ENCODE assay signal across 23 mouse cellular contexts in the genomic region with DNA sequence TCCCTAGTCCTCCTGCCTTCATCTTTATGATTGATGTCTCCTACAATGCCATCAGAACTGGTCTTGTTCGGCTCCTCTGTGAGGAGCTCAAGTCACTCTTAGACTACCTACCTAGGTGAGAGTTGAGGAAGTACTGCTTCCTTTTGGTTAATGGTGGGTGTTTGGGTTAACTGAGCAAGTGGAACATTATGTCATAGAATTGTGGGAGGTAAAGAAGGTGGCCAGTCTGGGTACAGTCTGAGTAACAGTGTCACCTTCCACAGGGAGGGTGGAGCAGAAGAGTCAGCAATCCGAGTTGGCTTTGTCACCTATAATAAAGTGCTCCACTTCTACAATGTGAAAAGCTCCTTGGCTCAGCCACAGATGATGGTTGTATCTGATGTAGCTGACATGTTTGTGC. TPM values are rescaled to one million over a fixed set of nuclear protein-coding genes. Genes with fewer than 3 reads are reported as not detected.
DNase-seq lines count a peak whose midpoint lies in the region; ATAC-seq and TF ChIP-seq lines count a peak whose summit lies in the region.
"Had no signal": no experiment of that assay in that cellular context is flagged by ENCODE, and none has a peak within 500 bp of the region (broad histone marks: within the 10 kb centered on the region; RNA-seq: fewer than 3 reads in every experiment).

No protein-coding gene starts in this region.

- no peak overlapping the region for H3K4me2 ChIP-seq in intestine, postnatal 0 days (replicated peaks; ENCODE audit: low read depth)
- no peak overlapping the region for H3K4me2 ChIP-seq in intestine, embryonic 15.5 days (replicated peaks)
- H3K4me2 ChIP-seq: embryonic facial prominence, embryonic 12.5 days; embryonic facial prominence, embryonic 15.5 days; heart, embryonic 11.5 days; hindbrain, embryonic 12.5 days; hindbrain, embryonic 15.5 days had no signal

- no peak for TF ChIP-seq CTCF in intestine, postnatal 0 days (IDR thresholded peaks at IDR 0.05; ENCODE audit: low read depth)

- H3K9ac ChIP-seq in intestine, postnatal 0 days (ENCODE audit: low read depth, low read length), result no peak overlapping the region
- no peak overlapping the region for H3K9ac ChIP-seq in intestine, embryonic 15.5 days
- H3K9ac ChIP-seq: embryonic facial prominence, embryonic 12.5 days; embryonic facial prominence, embryonic 15.5 days; forebrain, postnatal 0 days; hindbrain, embryonic 12.5 days; hindbrain, embryonic 15.5 days had no signal

- no peak for ATAC-seq in intestine, postnatal 0 days
- ATAC-seq in intestine, embryonic 15.5 days, result no peak
- peak; percentile 77 for ATAC-seq in inflammation-experienced regulatory T-cells, adult 6 months
- ATAC-seq: forebrain, embryonic 14.5 days; forebrain, postnatal 0 days had no signal

- H3K27ac ChIP-seq in intestine, postnatal 0 days (ENCODE audit: low read depth, low read length), result 0 out of 2 replicates have a peak overlapping the region, but pooled peaks have one; percentile 1
- no peak overlapping the region for H3K27ac ChIP-seq in intestine, embryonic 15.5 days
- H3K27ac ChIP-seq: embryonic facial prominence, embryonic 12.5 days; embryonic facial prominence, embryonic 15.5 days; gastrocnemius, adult 2 months; hindbrain, embryonic 12.5 days; hindbrain, embryonic 15.5 days had no signal

- H3K36me3 ChIP-seq in intestine, postnatal 0 days (ENCODE audit: control insufficient read depth, insufficient read depth), result peaks cover 99% of the 10 kb centered on the region
- peaks cover 75% of the 10 kb centered on the region for H3K36me3 ChIP-seq in intestine, embryonic 15.5 days

- no peaks in the 10 kb centered on the region for H3K27me3 ChIP-seq in intestine, postnatal 0 days (replicated peaks; ENCODE audit: control insufficient read depth, insufficient read depth, low read length)
- no peaks in the 10 kb centered on the region for H3K27me3 ChIP-seq in intestine, embryonic 15.5 days (replicated peaks)
- H3K27me3 ChIP-seq: embryonic facial prominence, embryonic 12.5 days; embryonic facial prominence, embryonic 15.5 days; hindbrain, embryonic 12.5 days; hindbrain, embryonic 15.5 days had no signal

- H3K4me3 ChIP-seq in intestine, postnatal 0 days (ENCODE audit: low read depth, low read length), result no peak overlapping the region
- H3K4me3 ChIP-seq in intestine, embryonic 15.5 days (replicated peaks), result no peak overlapping the region
- H3K4me3 ChIP-seq: embryonic facial prominence, embryonic 12.5 days; embryonic facial prominence, embryonic 15.5 days; gastrocnemius, adult 2 months; hindbrain, embryonic 12.5 days; hindbrain, embryonic 15.5 days had no signal

- peak; percentile 25 to 46 for DNase-seq in spleen, postnatal 36 days (ENCODE audit: low spot score in 2 of 2)
- DNase-seq in spleen, postnatal 4 days (ENCODE audit: low spot score in 2 of 2), result no peak
- no peak for DNase-seq in layer of hippocampus, postnatal 10 days (ENCODE audit: low spot score in 2 of 2)
- DNase-seq in kidney, postnatal 36 days, result no peak
- DNase-seq: adrenal gland, postnatal 14 days; cerebellum, adult 11 months; cerebellum, adult 2 months; cerebellum, adult 9-11 months; cerebellum, postnatal 25 days; forebrain, postnatal 0 days; gastrocnemius, adult 2 months; gastrocnemius, postnatal 14 days; heart, adult 11 months had no signal

- H3K4me1 ChIP-seq in intestine, postnatal 0 days (replicated peaks; ENCODE audit: control insufficient read depth, insufficient read depth, low read length), result no peaks in the 10 kb centered on the region
- peaks cover 5% of the 10 kb centered on the region; the same call in 1 of the 2 replicates for H3K4me1 ChIP-seq in intestine, embryonic 15.5 days (replicated peaks)
- H3K4me1 ChIP-seq: embryonic facial prominence, embryonic 12.5 days had no signal

- WGBS in intestine, postnatal 0 days, result 78% methylated on average over 2 of the region's 2 CpGs
- 82% methylated on average over 2 of the region's 2 CpGs for WGBS in intestine, embryonic 15.5 days

- H3K9me3 ChIP-seq in intestine, postnatal 0 days (ENCODE audit: control insufficient read depth), result no peaks in the 10 kb centered on the region
- H3K9me3 ChIP-seq in intestine, embryonic 15.5 days, result no peaks in the 10 kb centered on the region
- H3K9me3 ChIP-seq: embryonic facial prominence, embryonic 12.5 days; embryonic facial prominence, embryonic 15.5 days; hindbrain, embryonic 12.5 days; hindbrain, embryonic 15.5 days had no signal

RNA-seq across cellular contexts. Expression of gene Fut11, which starts 5.8 kb away (rescaled TPM):
- polyA plus RNA-seq in intestine, postnatal 0 days (2015; fragmentation: Nextera tagmentation; extraction: Ambion mirVana), result 7.4 and 8.4 TPM in 2 replicates
- polyA plus RNA-seq in intestine, embryonic 15.5 days (2015; fragmentation: Nextera tagmentation; extraction: Ambion mirVana), result 21.2 and 22.8 TPM in 2 replicates
- polyA plus RNA-seq in inflammation-experienced regulatory T-cells, adult 6 months (2017; shearing (Covaris generic)), result 1 to 10 TPM; 4.9 to 6.5 (median 6.3) TPM
- total RNA-seq in layer of hippocampus, postnatal 10 days (2021), result 10 to 100 TPM; 19.5 TPM

RNA-seq across cellular contexts. Expression of gene Chchd1, which starts 13.8 kb away (rescaled TPM):
- 143 and 150 TPM in 2 replicates for polyA plus RNA-seq in intestine, postnatal 0 days (2015; fragmentation: Nextera tagmentation; extraction: Ambion mirVana)
- polyA plus RNA-seq in intestine, embryonic 15.5 days (2015; fragmentation: Nextera tagmentation; extraction: Ambion mirVana), result 191 and 227 TPM in 2 replicates
- 100 to 1,000 TPM; 136 to 163 (median 137) TPM for polyA plus RNA-seq in inflammation-experienced regulatory T-cells, adult 6 months (2017; shearing (Covaris generic))
- 10 to 100 TPM; 57.7 to 61.3 TPM for total RNA-seq in layer of hippocampus, postnatal 10 days (2021)

RNA-seq across cellular contexts. Expression of gene Sec24c, which starts 14.9 kb away (rescaled TPM):
- polyA plus RNA-seq in intestine, postnatal 0 days (2015; fragmentation: Nextera tagmentation; extraction: Ambion mirVana), result 51.0 and 53.8 TPM in 2 replicates
- 82.8 and 96.2 TPM in 2 replicates for polyA plus RNA-seq in intestine, embryonic 15.5 days (2015; fragmentation: Nextera tagmentation; extraction: Ambion mirVana)
- 100 to 1,000 TPM in 2 of 3 experiments, 10 to 100 TPM in 1; 99.7 to 119 (median 115) TPM for polyA plus RNA-seq in inflammation-experienced regulatory T-cells, adult 6 months (2017; shearing (Covaris generic))
- 100 to 1,000 TPM; 108 to 109 TPM for total RNA-seq in layer of hippocampus, postnatal 10 days (2021)

RNA-seq across cellular contexts. Expression of gene Zswim8, which starts 18.3 kb away (rescaled TPM):
- 15.0 and 19.0 TPM in 2 replicates for polyA plus RNA-seq in intestine, postnatal 0 days (2015; fragmentation: Nextera tagmentation; extraction: Ambion mirVana)
- polyA plus RNA-seq in intestine, embryonic 15.5 days (2015; fragmentation: Nextera tagmentation; extraction: Ambion mirVana), result 21.2 and 23.5 TPM in 2 replicates
- 10 to 100 TPM; 16.0 to 25.9 (median 24.3) TPM for polyA plus RNA-seq in inflammation-experienced regulatory T-cells, adult 6 months (2017; shearing (Covaris generic))
- 100 to 1,000 TPM; 132 to 152 TPM for total RNA-seq in layer of hippocampus, postnatal 10 days (2021)

RNA-seq across cellular contexts. Expression of gene Synpo2l, which starts 20.9 kb away (rescaled TPM):
- polyA plus RNA-seq in intestine, postnatal 0 days (2015; fragmentation: Nextera tagmentation; extraction: Ambion mirVana), result 0.23 and 0.27 TPM in 2 replicates
- 0.13 and 0.52 TPM in 2 replicates for polyA plus RNA-seq in intestine, embryonic 15.5 days (2015; fragmentation: Nextera tagmentation; extraction: Ambion mirVana)
- not detected for polyA plus RNA-seq in inflammation-experienced regulatory T-cells, adult 6 months (2017; shearing (Covaris generic))
- total RNA-seq in layer of hippocampus, postnatal 10 days (2021), result under 1 TPM; 0.21 to 0.29 TPM
- total RNA-seq: hematopoietic stem cell, adult 5-6 weeks had no signal

Comparison
In these comparisons a context has a peak if more than half of its experiments do, and no peak if none do; other contexts are left out.
1. DNase-seq: peak in spleen, postnatal 36 days (2 of 2); none in spleen, postnatal 4 days (0 of 2), layer of hippocampus, postnatal 10 days (0 of 2) and kidney, postnatal 36 days (0 of 2).